Mouse (Mus musculus) gastrocnemius, adult 2 months (tissue): ENCODE measurements around the gene Exo5. TPM values are rescaled to one million over a fixed set of nuclear protein-coding genes. Genes with fewer than 3 reads are reported as not detected.
A peak's percentile ranks its signal among the peaks of the same experiment; 100 is the strongest.

Experiments
- DNase-seq: peaks from one replicate; pipeline ENCODE4 v3.0.0; 2022
- H3K27ac ChIP-seq: fragments of 200-600 bp; 2 replicates; pipeline ENCODE4 v1.8.1; 2022; ENCODE audit warnings: mild to moderate bottlenecking
- H3K4me3 ChIP-seq: fragments of 200-600 bp; 2 replicates; pipeline ENCODE4 v1.8.1; 2022; ENCODE audit warnings: mild to moderate bottlenecking, moderate library complexity
- CTCF ChIP-seq: fragments of 200-600 bp; IDR thresholded peaks from 2 replicates; pipeline ENCODE4 v1.8.1; 2022; ENCODE audit warnings: antibody characterized with exemption, mild to moderate bottlenecking, moderate library complexity
- intact Hi-C: fragments of 180-260 bp; cut with DNase I; formaldehyde crosslinking; loops from one replicate; pipeline ENCODE4 v1.15.1; 2025
- total RNA-seq, 2 experiments: library from RNA; stranded (reverse); gene quantifications; 2 replicates each; pipeline ENCODE4 v1.2.3; 2021

Gene Exo5
- total RNA-seq, 2 experiments from 2014 or later, result 0.74 to 0.78 TPM

DNA sequence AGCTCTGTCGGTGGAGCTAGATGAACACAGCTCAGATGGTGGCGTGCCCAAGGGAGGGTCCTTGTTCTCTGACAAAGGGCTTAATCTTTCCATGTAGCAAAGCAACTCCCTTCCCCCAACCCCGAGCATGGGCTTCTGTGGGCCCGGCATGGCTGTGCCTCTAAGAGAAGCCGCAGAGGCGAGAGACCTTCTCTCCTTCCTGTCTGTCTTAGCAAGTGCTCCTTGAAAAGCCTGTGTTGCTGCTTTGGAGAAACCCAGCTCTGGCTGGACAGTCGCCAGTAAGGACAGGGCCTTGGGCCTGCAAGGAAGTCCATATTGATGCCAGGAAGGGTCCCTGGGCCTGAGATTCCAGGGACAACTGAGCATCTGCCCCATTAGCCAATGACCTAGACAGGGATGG, 29.6 kb downstream of the Exo5 start:
- DNase-seq, result no peak
- H3K27ac ChIP-seq, result no peak overlapping the region
- TF ChIP-seq CTCF, result no peak
- no peak overlapping the region for H3K4me3 ChIP-seq
- intact Hi-C loops, result no loop called here

DNA sequence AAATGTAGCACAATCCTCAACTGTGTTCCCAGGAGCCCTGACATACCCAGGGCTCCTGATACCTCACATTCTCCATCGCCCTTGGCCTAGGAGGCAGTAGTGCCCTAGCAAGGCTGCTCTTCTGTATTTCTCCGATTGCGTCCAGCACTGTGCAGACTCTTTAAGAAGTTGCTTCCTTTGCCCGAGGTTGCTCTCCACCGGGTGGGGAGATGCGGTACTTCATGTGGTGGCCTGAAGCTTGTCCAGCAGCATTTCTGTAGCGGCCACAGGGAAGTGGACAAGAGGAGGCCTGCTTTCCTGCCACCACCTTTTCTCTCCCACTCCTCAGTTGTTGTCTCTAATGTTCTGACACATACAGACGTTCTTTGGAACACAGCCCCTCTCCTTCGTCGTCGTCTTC, 30.2 kb downstream of the Exo5 start:
- intact Hi-C loops, result no loop called here
- DNase-seq, result no peak
- Histone ChIP-seq H3K27ac (no peak overlapping the region), H3K4me3 (no peak overlapping the region)
- no peak for TF ChIP-seq CTCF

DNA sequence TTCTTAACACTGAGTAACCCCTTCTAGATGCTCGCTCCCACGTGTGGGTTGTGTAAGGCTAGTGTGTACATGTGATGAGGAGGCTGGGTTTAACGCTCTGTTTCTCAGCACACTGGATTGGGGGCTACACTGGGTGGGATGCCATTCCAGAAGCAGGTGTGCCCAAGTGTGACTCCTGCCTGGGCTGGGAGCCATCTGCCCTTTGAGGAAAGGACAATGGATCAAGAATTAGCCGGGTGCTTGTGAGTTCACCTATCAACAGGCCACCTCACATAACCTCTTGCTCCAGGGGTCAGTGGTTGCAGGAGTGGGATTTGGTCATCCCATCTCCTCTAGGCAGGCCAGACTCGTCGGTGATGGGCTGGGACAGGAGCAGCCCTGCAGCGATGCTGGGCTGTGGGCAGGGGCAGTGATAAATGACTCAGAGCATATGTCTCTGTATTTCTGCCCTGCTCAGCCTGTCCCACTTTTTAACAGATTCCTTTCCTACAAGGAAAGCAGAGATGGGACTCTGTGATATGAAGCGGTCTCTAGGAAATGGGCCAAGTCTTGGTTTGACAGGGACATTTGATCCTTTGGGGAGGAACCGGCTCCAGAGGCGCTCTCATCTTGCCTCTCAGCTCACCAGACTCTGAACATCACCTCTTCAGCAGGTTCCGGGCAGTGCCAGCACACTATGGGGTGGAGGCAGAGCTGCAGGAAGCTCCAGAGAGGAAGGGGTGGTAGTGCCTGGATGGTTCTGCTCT, 31.0 kb downstream of the Exo5 start:
- intact Hi-C loops, result no loop called here
- Histone ChIP-seq H3K27ac (no peak overlapping the region), H3K4me3 (no peak overlapping the region)
- TF ChIP-seq CTCF, result no peak
- no peak for DNase-seq

DNA sequence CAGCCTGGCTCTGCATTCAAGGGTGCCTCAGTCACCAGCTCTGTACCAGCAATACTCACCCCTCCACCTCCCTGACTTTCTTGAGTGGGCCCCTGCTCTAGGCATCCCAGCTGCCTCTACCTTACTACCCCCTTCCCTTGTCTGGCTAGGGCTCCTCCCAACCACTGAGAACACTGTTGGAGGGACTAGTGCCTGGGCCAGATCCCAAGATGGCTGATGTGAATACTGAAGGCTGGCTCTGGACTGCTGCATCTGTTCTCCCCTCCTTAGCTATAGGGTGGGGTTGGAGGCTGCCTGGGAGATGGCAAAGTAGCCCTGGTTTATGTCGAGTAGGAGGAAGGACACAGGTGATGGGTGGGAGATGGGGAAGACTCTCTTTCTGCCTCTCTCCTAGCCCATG, 32.3 kb downstream of the Exo5 start:
- TF ChIP-seq CTCF, result no peak
- intact Hi-C loops, result no loop called here
- no peak for DNase-seq
- Histone ChIP-seq H3K27ac (no peak overlapping the region), H3K4me3 (no peak overlapping the region)

DNA sequence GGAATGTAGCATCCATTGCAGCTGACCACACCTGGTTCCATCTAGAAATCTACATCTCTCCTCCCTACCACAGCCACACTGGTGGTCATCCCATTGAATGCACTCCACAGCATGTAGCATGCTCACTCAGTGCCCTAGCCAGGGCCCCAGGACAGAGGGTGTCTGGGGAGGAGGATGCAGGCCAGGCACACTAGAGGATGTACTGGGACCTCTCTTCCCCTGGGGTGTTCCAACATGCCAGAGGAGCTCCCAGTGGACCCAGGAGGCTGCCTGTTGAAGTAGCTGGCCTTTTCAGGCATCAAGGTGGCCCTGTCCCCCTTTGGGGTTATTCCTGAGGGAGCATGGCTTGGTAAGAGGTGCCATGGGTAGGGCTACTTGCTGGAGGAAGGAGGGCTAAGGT, 32.9 kb downstream of the Exo5 start:
- intact Hi-C loops, result no loop called here
- DNase-seq, result no peak
- Histone ChIP-seq H3K27ac (no peak overlapping the region), H3K4me3 (no peak overlapping the region)
- no peak for TF ChIP-seq CTCF

DNA sequence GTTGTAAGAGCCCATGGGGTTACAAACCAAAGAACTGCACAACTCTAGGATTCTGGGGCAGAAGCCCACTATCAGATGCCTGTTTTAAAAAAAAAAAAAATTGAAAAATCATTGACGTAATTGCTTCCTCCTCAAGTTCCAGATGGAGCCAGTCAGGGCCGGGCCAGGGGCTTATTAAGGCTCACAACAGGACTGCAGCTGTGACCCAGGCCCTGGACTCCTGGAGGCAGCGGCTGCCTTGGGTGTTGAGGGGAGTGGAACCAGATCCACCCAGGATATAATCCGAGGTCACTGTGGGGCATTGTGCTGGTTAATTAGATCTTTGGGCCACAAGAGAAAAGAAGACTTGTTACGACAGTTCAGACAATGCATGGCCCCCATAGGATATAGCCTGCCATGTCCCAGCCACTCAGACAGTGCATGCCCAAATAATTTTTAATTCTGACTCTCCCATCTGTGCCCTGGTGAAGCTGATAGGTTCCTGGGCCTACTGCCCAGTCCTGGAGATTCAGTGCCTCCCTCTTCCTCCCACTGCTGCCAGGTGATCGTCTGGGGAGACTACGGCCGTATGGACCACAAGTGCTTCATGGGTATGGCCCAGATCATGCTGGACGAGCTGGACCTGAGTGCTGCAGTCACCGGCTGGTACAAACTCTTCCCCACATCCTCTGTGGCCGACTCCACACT, 33.9 kb downstream of the Exo5 start:
- Histone ChIP-seq H3K4me3 (no peak overlapping the region), H3K27ac (no peak overlapping the region)
- intact Hi-C loops, result no loop called here
- no peak for DNase-seq
- no peak for TF ChIP-seq CTCF

DNA sequence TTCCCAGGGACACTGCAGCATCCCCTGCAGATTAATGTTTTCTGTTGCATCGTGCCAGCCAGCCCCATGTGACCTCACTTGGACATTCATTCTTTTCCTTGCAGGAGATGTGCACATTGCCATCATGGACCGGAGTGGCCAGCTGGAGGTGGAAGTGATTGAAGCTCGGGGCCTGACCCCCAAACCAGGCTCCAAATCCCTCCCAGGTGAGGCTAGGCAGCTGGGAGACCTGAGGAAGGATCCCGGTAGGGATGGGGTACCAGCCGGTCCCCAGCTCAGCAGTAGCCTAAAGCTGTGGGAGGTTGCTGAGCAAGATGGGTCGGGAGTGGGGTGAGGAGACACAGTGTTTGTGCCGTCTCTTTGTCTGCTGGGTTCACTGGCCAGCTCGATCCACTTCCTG, 35.9 kb downstream of the Exo5 start:
- intact Hi-C loops, result loop anchor here (5.0 kb wide), 2 partner anchors 132 to 207 kb away; no protein-coding TSS in a partner anchor
- no peak for DNase-seq
- H3K4me3 ChIP-seq, result no peak overlapping the region
- TF ChIP-seq CTCF, result no peak
- H3K27ac ChIP-seq, result no peak overlapping the region

DNA sequence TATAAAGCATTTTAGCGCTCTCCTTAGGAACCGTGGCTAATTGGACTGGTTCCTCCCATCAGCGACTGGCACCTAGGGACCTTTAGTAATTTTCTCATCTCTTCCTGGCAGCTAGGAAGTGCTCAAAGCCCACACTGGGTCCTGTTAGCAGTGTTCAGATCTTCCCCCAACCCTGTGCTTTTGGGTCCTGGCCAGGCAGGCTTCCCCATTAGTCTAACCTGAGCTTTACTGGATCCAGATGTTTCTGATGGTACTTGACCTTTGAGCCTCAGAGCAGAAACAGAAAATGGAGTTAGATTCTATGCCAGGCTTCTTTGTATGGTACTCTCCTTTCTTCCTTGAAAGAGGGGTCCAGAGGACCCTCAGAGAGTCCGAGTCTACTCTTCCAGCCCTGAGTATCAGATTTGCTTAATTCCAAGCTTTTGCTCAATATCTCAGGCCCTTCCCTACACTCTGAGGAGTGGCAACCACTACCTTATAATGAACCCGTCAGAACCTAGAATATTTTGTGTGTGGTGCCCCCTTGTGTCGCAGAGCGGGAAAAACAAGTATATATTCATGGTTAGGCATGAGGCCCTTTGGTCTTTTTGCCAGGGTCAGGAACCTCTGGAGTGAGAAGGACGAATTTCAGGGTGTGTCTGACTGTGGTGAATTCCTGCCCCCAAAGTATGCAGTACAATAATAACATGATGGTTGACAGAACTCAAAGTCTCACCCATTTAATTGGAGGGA, 37.3 kb downstream of the Exo5 start:
- DNase-seq, result peak; percentile 58
- intact Hi-C loops, result loop anchor here (1.0 to 5.0 kb wide), 3 partner anchors 36 to 205 kb away; no protein-coding TSS in a partner anchor
- peak; percentile 70 for TF ChIP-seq CTCF
- Histone ChIP-seq H3K27ac (no peak overlapping the region), H3K4me3 (no peak overlapping the region)

DNA sequence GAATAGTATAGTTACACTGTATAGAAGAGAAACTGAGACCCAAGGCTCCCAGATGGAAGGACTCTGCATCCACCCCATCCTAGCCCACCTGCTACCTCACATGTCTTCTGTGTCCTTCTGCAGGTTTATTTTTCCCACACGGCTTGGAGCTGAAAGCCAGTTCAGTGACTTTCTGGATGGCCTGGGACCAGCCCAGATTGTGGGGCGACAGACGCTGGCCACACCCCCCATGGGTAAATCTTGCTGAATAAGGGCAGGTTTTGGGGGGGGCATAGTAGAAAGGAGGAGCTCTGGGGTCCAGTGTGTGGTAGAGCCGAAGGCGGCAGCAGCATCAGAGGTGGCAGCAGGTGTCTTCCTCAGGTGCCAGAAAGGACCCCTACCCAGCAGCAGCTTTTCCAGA, 38.0 kb downstream of the Exo5 start:
- intact Hi-C loops, result loop anchor here (1.0 to 5.0 kb wide), 3 partner anchors 36 to 205 kb away; no protein-coding TSS in a partner anchor
- H3K27ac ChIP-seq, result no peak overlapping the region
- no peak for DNase-seq

DNA sequence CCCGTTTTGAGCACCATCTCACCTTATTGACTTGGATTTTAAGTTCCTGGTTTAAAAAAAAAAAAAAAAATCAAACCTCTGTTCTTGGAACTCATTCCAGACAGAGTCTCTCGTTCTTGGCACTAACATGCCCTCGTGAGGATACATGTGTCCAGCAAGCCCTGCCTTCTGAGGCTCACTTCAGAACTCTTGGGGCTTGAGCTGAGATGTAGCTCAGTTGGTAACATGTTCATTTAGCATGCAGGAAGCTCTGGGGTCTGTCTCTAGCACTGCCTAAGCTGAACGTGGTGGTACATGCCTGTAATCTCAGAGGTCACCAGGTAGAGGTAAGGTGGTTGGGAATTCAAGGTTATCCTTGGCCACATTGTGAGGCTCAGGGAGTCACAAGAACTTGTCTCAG, 38.7 kb downstream of the Exo5 start:
- no peak for TF ChIP-seq CTCF
- intact Hi-C loops, result loop anchor here (5.0 kb wide), 2 partner anchors 129 to 204 kb away; no protein-coding TSS in a partner anchor
- Histone ChIP-seq H3K27ac (no peak overlapping the region), H3K4me3 (no peak overlapping the region)
- no peak for DNase-seq

More for the DNA sequence above, 38.0 kb downstream of the Exo5 start:
- H3K4me3 ChIP-seq, result no peak overlapping the region
- TF ChIP-seq CTCF, result no peak

DNA sequence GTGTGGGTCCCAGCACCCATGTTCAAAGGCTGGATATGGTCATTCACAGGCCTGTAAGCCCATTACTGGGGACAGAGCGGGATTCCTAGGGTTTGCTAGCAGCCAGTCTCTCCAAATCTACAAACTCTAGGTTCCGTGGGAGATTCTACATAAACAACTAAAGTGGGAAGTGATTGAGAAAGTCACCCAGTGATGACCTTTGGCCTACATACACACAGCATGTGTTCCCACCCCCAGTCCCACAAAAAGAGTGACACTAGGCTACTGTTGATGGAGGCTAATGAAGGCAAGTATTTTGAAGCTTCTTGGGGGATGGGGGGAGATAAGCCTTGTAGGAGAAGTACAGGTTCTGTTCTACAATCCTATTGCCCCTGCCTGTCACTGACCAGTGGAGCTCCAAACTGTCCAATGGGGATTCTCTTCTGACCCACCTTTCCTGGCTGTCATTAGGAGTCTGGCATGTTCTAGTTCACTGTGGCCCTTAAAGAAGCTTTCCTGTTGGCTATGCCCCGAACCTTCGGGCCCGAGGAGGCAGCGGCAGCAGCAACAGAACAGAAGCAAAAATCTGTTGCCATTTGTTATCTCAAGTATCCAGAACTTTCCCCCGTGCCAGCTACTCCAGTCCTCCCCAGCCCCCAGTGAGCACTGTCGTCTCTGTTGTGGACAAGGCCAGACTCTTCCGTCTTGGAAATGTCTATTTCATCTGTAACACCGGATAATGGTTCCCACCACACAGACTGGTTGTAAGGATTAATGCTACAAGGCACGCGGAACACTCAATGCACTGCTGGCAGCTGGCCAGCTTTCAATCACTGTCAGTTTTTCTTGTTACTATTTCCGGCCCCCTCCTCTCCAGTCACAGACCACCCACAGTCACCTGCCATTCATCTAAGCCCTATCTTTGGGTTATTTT, 39.4 kb downstream of the Exo5 start:
- no peak for DNase-seq
- Histone ChIP-seq H3K27ac (no peak overlapping the region), H3K4me3 (no peak overlapping the region)
- TF ChIP-seq CTCF, result no peak
- intact Hi-C loops, result loop anchor here (5.0 kb wide), 2 partner anchors 128 to 203 kb away; no protein-coding TSS in a partner anchor
